Mouse (Mus musculus): ENCODE measurements around the gene Usb1. TPM values are rescaled to one million over a fixed set of nuclear protein-coding genes. Genes with fewer than 3 reads are reported as not detected.

Gene Usb1
- 32.4 and 32.8 TPM in 2 replicates for polyA plus RNA-seq (2015; fragmentation: Nextera tagmentation; extraction: Ambion mirVana)

GRCm38 (mm10) chr8:95331720-95332436 lies at the start of gene Usb1, which contains the start of gene Zfp319:
Gene Usb1 (plus strand): TSS chr8:95332284.
Gene Zfp319 (minus strand): TSS chr8:95331950.
- Histone ChIP-seq H3K27ac (ENCODE audit: low read length) (peak within 1 kb of the TSS; percentile 99), H3K36me3 (ENCODE audit: control insufficient read depth, insufficient read depth) (peaks cover 38% of the 10 kb centered on the region), H3K27me3 (ENCODE audit: control insufficient read depth, insufficient read depth, low read length) (no peaks in the 10 kb centered on the region), H3K4me2 (ENCODE audit: low read depth, low read length) (peak within 1 kb of the TSS; percentile 90), H3K9me3 (replicated peaks; ENCODE audit: control insufficient read depth, low read length) (peaks cover 3% of the 10 kb centered on the region; the same call in 1 of the 2 replicates), H3K4me3 (ENCODE audit: low read length) (peak within 1 kb of the TSS; percentile 94), H3K9ac (ENCODE audit: low read length) (peak within 1 kb of the TSS; percentile 98), H3K4me1 (ENCODE audit: control insufficient read depth, insufficient read depth, low read length) (peaks cover 16% of the 10 kb centered on the region)
- WGBS, result under 1% methylated on average over 75 of the region's 80 CpGs
- peak; percentile 96 for ATAC-seq (replicated peaks; ENCODE audit: extremely low read depth, insufficient read depth, low FRiP score)

GRCm38 (mm10) chr8:95289066-95289650 lies 42.9 kb upstream of the Usb1 start:
- Histone ChIP-seq H3K9ac (ENCODE audit: low read length) (no peak overlapping the region), H3K27ac (ENCODE audit: low read length) (no peak overlapping the region), H3K9me3 (replicated peaks; ENCODE audit: control insufficient read depth, low read length) (no peaks in the 10 kb centered on the region), H3K4me3 (ENCODE audit: low read length) (no peak overlapping the region), H3K27me3 (ENCODE audit: control insufficient read depth, insufficient read depth, low read length) (no peaks in the 10 kb centered on the region), H3K36me3 (ENCODE audit: control insufficient read depth, insufficient read depth) (no peaks in the 10 kb centered on the region), H3K4me2 (ENCODE audit: low read depth, low read length) (no peak overlapping the region), H3K4me1 (ENCODE audit: control insufficient read depth, insufficient read depth, low read length) (peaks cover 5% of the 10 kb centered on the region; the same call in 1 of the 2 replicates)
- no peak for ATAC-seq (replicated peaks; ENCODE audit: extremely low read depth, insufficient read depth, low FRiP score)
- 47% methylated on average over 6 of the region's 6 CpGs for WGBS

- WGBS, result 68% methylated on average over 11 of the region's 11 CpGs
- peak overlapping the region; percentile 31 for H3K4me3 ChIP-seq (ENCODE audit: low read length)
- H3K9ac ChIP-seq (ENCODE audit: low read length), result peak overlapping the region; percentile 59
- H3K9me3 ChIP-seq (replicated peaks; ENCODE audit: control insufficient read depth, low read length), result no peaks in the 10 kb centered on the region
- H3K4me2 ChIP-seq (ENCODE audit: low read depth, low read length), result peak overlapping the region; percentile 53
- H3K27ac ChIP-seq (ENCODE audit: low read length), result peak overlapping the region; percentile 84
- H3K4me1 ChIP-seq (ENCODE audit: control insufficient read depth, insufficient read depth, low read length), result peaks cover 5% of the 10 kb centered on the region; the same call in 1 of the 2 replicates
- peak; percentile 39; the same call in 1 of the 2 replicates for ATAC-seq (replicated peaks; ENCODE audit: extremely low read depth, insufficient read depth, low FRiP score)
- H3K36me3 ChIP-seq (ENCODE audit: control insufficient read depth, insufficient read depth), result no peaks in the 10 kb centered on the region
- no peaks in the 10 kb centered on the region for H3K27me3 ChIP-seq (ENCODE audit: control insufficient read depth, insufficient read depth, low read length)
Observed at GRCm38 (mm10) chr8:95293172-95293571, 38.9 kb upstream of the Usb1 start.

- H3K9ac ChIP-seq (ENCODE audit: low read length), result peak overlapping the region; percentile 59
- H3K4me1 ChIP-seq (ENCODE audit: control insufficient read depth, insufficient read depth, low read length), result peaks cover 5% of the 10 kb centered on the region; the same call in 1 of the 2 replicates
- peak overlapping the region; percentile 84 for H3K27ac ChIP-seq (ENCODE audit: low read length)
- no peaks in the 10 kb centered on the region for H3K36me3 ChIP-seq (ENCODE audit: control insufficient read depth, insufficient read depth)
- peak overlapping the region; percentile 31 for H3K4me3 ChIP-seq (ENCODE audit: low read length)
- no peaks in the 10 kb centered on the region for H3K27me3 ChIP-seq (ENCODE audit: control insufficient read depth, insufficient read depth, low read length)
- H3K9me3 ChIP-seq (replicated peaks; ENCODE audit: control insufficient read depth, low read length), result no peaks in the 10 kb centered on the region
- WGBS, result 44% methylated on average over 7 of the region's 7 CpGs
- ATAC-seq (replicated peaks; ENCODE audit: extremely low read depth, insufficient read depth, low FRiP score), result peak; percentile 86
- peak overlapping the region; percentile 53 for H3K4me2 ChIP-seq (ENCODE audit: low read depth, low read length)
Observed at GRCm38 (mm10) chr8:95293891-95294290, 38.2 kb upstream of the Usb1 start.

- WGBS, result 25% methylated on average over 5 of the region's 5 CpGs
- no peak overlapping the region for H3K4me2 ChIP-seq (ENCODE audit: low read depth, low read length)
- 0 out of 2 replicates have a peak, but pooled peaks have one; percentile 49 for ATAC-seq (replicated peaks; ENCODE audit: extremely low read depth, insufficient read depth, low FRiP score)
- no peaks in the 10 kb centered on the region for H3K36me3 ChIP-seq (ENCODE audit: control insufficient read depth, insufficient read depth)
- no peaks in the 10 kb centered on the region for H3K4me1 ChIP-seq (ENCODE audit: control insufficient read depth, insufficient read depth, low read length)
- no peaks in the 10 kb centered on the region for H3K27me3 ChIP-seq (ENCODE audit: control insufficient read depth, insufficient read depth, low read length)
- no peak overlapping the region for H3K9ac ChIP-seq (ENCODE audit: low read length)
- H3K27ac ChIP-seq (ENCODE audit: low read length), result no peak overlapping the region
- no peaks in the 10 kb centered on the region for H3K9me3 ChIP-seq (replicated peaks; ENCODE audit: control insufficient read depth, low read length)
- H3K4me3 ChIP-seq (ENCODE audit: low read length), result no peak overlapping the region
Observed at GRCm38 (mm10) chr8:95302410-95302809, 29.7 kb upstream of the Usb1 start.

GRCm38 (mm10) chr8:95305526-95305925 lies 26.6 kb upstream of the Usb1 start:
- H3K27ac ChIP-seq (ENCODE audit: low read length), result no peak overlapping the region
- H3K36me3 ChIP-seq (ENCODE audit: control insufficient read depth, insufficient read depth), result no peaks in the 10 kb centered on the region
- H3K9me3 ChIP-seq (replicated peaks; ENCODE audit: control insufficient read depth, low read length), result no peaks in the 10 kb centered on the region
- H3K4me2 ChIP-seq (ENCODE audit: low read depth, low read length), result no peak overlapping the region
- no peaks in the 10 kb centered on the region for H3K27me3 ChIP-seq (ENCODE audit: control insufficient read depth, insufficient read depth, low read length)
- 62% methylated on average over 4 of the region's 4 CpGs for WGBS
- no peak for ATAC-seq (replicated peaks; ENCODE audit: extremely low read depth, insufficient read depth, low FRiP score)
- H3K4me1 ChIP-seq (ENCODE audit: control insufficient read depth, insufficient read depth, low read length), result no peaks in the 10 kb centered on the region
- H3K9ac ChIP-seq (ENCODE audit: low read length), result no peak overlapping the region
- H3K4me3 ChIP-seq (ENCODE audit: low read length), result no peak overlapping the region

- no peak for ATAC-seq (replicated peaks; ENCODE audit: extremely low read depth, insufficient read depth, low FRiP score)
- Histone ChIP-seq H3K9me3 (replicated peaks; ENCODE audit: control insufficient read depth, low read length) (no peaks in the 10 kb centered on the region), H3K27ac (ENCODE audit: low read length) (no peak within 1 kb of the TSS), H3K27me3 (ENCODE audit: control insufficient read depth, insufficient read depth, low read length) (no peaks in the 10 kb centered on the region), H3K36me3 (ENCODE audit: control insufficient read depth, insufficient read depth) (no peaks in the 10 kb centered on the region), H3K4me2 (ENCODE audit: low read depth, low read length) (no peak within 1 kb of the TSS), H3K4me3 (ENCODE audit: low read length) (no peak within 1 kb of the TSS), H3K9ac (ENCODE audit: low read length) (no peak within 1 kb of the TSS), H3K4me1 (ENCODE audit: control insufficient read depth, insufficient read depth, low read length) (no peaks in the 10 kb centered on the region)
- WGBS, result 50% methylated on average over 6 of the region's 6 CpGs
Observed at GRCm38 (mm10) chr8:95306431-95306830, 25.7 kb upstream of the Usb1 start, which contains the start of gene Cngb1. Gene Cngb1 (minus strand): TSS chr8:95306585.

- no peak for ATAC-seq (replicated peaks; ENCODE audit: extremely low read depth, insufficient read depth, low FRiP score)
- Histone ChIP-seq H3K4me2 (ENCODE audit: low read depth, low read length) (no peak within 1 kb of the TSS), H3K9me3 (replicated peaks; ENCODE audit: control insufficient read depth, low read length) (no peaks in the 10 kb centered on the region), H3K4me3 (ENCODE audit: low read length) (no peak within 1 kb of the TSS), H3K4me1 (ENCODE audit: control insufficient read depth, insufficient read depth, low read length) (no peaks in the 10 kb centered on the region), H3K27ac (ENCODE audit: low read length) (no peak within 1 kb of the TSS), H3K27me3 (ENCODE audit: control insufficient read depth, insufficient read depth, low read length) (no peaks in the 10 kb centered on the region), H3K36me3 (ENCODE audit: control insufficient read depth, insufficient read depth) (no peaks in the 10 kb centered on the region), H3K9ac (ENCODE audit: low read length) (no peak within 1 kb of the TSS)
- WGBS, result 47% methylated on average over 6 of the region's 6 CpGs
Observed at GRCm38 (mm10) chr8:95310342-95310970, 21.6 kb upstream of the Usb1 start, which contains the start of gene Tepp. Gene Tepp (plus strand): TSS chr8:95310566.

Measured in heart, embryonic 16.5 days (tissue).